Mouse (Mus musculus): ENCODE data around the gene Immp2l.
"Not testable (repeated sequence)": the region's sequence is repeated elsewhere in the genome, so short reads cannot be mapped to it uniquely, and the experiment has no call there.

Immp2l gene

GRCm38 (mm10) chr12:41793681-41794080 lies 769.8 kb downstream of the Immp2l start:
- in situ Hi-C loops (cut with MboI, MseI), result not testable (repeated sequence)

DNA sequence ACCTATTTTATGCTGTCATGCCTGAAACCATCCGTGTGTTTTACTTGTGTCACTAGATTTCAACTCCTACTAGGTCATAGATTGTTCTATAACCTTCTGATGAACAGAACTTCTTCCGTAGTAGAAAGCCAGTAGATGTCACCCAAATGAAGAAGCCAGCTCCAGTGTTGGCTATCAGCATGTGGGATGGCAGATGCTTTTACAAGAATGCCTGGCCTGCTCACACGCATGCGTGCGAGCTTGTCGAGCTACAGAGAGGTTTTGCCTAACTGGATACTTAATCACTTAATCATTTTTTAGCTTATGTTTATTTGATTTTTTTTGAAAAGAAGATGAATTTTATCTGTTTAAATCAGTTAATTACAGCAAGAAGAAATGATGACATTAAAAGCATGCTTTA lies 805.6 kb downstream of the Immp2l start:
- in situ Hi-C loops (cut with MboI, MseI), result no loop called here

- in situ Hi-C loops (cut with MboI, MseI), result no loop called here
Measured at GRCm38 (mm10) chr12:41831731-41832130, 807.8 kb downstream of the Immp2l start.

GRCm38 (mm10) chr12:41834646-41835045 lies 810.8 kb downstream of the Immp2l start:
- in situ Hi-C loops (cut with MboI, MseI), result no loop called here

- in situ Hi-C loops (cut with MboI, MseI), result no loop called here
Measured at GRCm38 (mm10) chr12:41838334-41838847, 814.5 kb downstream of the Immp2l start.

DNA sequence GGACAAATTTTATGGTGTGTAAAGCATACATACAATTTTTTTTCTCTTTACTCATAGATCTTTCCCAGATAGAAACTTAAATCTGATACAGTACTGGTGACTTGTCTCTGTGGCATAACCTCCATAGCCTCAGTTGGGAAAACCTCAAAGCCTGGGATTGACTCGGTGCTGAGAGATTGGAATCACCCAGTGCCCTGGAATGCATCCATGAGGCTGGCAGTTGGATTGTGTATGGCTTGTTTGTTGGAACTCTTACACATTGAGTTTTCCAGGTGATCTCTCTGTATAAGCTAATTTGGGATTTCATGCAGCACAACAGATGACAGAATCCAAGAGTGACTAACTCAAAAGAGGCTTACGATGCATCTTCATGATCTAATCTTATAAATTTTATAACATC lies 815.4 kb downstream of the Immp2l start:
- in situ Hi-C loops (cut with MboI, MseI), result no loop called here

GRCm38 (mm10) chr12:41842694-41843329 lies 818.9 kb downstream of the Immp2l start:
- in situ Hi-C loops (cut with MboI, MseI), result no loop called here

- in situ Hi-C loops (cut with MboI, MseI), result no loop called here
Measured at GRCm38 (mm10) chr12:41851896-41852470, 828.1 kb downstream of the Immp2l start.

DNA sequence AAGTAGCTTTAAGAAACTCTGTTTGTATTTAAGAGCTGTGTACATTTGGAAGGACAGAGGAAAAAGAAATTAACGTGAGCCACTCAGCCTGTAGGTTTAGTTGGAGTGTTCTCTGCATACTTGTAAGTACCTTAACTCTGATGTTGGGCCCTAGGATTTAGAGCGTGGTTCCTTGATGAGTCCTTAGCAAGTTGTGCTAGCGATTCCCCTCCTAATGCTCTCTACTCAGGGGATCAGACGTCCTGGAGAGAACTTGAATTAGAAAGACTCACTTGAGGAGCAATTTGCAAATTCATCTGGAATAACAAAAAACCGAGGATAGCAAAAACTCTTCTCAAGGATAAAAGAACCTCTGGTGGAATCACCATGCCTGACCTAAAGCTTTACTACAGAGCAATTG lies 835.8 kb downstream of the Immp2l start:
- in situ Hi-C loops (cut with MboI, MseI), result not testable (repeated sequence)

- in situ Hi-C loops (cut with MboI, MseI), result no loop called here
Measured at GRCm38 (mm10) chr12:41868317-41868716, 844.4 kb downstream of the Immp2l start.

DNA sequence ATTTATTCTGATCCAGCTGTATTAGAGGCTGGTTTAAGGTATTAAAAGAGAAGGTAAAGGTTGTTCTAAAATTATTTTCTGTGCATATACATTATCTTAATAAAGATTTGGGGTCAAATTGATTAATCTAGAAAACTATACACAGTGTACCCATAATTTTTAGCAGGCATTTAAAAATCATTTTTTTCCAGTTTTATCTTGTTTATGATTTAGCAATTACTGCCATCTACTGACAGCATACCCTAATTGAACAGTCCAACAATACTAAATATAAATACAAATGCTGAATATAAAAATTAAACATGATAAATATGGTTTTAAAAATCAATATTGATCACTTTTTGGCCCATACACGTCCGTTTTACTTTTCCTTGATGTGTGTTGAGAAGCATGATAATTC lies 850.1 kb downstream of the Immp2l start:
- in situ Hi-C loops (cut with MboI, MseI), result no loop called here

- in situ Hi-C loops (cut with MboI, MseI), result no loop called here
Measured at GRCm38 (mm10) chr12:41877292-41877959, 853.5 kb downstream of the Immp2l start.

DNA sequence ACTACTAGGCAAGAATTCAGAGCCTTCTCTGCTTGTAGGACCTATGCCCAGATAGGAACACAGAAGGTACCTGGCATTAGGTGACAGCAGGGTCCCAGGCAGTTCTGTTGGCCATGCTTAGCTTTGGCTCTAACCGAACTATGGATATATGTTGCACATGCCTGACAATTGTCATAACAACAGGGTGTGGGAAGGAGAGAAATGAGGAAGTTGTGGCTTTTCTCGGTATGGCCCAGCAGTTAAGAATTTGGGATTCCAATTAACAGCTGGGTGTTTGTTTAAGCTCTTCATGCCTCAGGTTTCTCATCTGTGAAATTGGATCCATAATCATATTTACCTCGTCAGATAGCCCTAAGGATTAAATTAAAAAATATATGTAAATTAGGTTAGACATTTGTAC lies 854.6 kb downstream of the Immp2l start:
- in situ Hi-C loops (cut with MboI, MseI), result no loop called here

GRCm38 (mm10) chr12:41878972-41879371 lies 855.1 kb downstream of the Immp2l start:
- in situ Hi-C loops (cut with MboI, MseI), result no loop called here

GRCm38 (mm10) chr12:41879412-41879811 lies 855.5 kb downstream of the Immp2l start:
- in situ Hi-C loops (cut with MboI, MseI), result no loop called here

DNA sequence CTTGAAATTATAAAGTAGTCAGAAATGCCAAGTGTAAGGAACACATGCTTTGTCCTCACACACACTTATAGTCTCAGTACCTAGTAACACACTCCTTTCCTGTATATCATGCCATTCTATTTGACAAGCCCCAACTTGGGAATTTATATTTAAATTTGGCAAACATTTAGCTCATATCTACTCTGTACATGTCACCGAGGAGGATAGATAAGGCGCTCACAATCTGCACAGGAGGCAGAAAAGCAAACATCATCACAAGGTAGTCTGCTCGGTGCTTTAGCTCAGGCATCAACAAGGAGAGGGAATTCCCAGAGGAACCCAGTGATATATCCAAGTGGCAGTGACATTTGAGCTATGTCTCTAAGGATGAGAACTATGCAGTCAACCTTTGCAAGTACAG lies 856.9 kb downstream of the Immp2l start:
- in situ Hi-C loops (cut with MboI, MseI), result no loop called here

- in situ Hi-C loops (cut with MboI, MseI), result no loop called here
Measured at GRCm38 (mm10) chr12:41908011-41908410, 884.1 kb downstream of the Immp2l start.

DNA sequence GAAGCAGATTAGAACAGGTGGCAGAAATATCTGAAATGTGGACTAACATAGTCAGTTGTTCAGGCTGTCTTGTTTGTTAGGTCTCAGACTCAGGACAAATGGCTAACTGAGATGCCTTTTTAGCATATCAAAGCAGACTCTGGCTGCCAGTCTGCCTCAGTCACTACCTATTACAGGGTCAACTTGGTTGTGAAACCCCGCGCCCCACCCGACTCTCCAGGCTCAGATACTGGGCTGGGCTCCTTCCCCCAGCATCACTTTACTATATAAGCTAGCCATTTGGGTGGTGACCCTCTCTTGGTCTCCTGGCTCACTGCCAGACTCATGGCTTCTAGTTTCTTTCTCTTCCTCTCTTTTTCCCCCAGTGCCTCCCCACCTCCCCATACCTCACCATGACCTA lies 887.7 kb downstream of the Immp2l start:
- in situ Hi-C loops (cut with MboI, MseI), result no loop called here

DNA sequence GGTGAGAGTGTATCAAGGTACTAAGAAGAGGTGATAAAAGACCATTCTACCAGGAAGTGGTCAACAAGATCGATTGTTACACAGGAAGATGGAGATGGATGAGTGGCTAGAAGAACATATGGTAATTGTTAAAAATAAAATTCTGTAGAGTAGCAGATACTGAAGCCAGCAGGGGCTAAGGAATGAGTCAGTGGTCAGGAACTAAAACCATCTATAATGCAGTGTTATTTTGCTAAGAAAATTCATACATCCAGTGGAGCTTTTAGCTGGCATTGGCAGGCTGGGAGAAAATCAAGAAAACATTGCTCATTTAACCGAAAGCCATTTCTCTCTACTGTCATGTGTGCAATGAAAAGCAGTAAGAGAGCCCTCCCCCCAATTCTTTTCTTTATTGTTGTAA lies 913.9 kb downstream of the Immp2l start:
- in situ Hi-C loops (cut with MboI, MseI), result loop anchor here (25.0 kb wide), 2 partner anchors 1700 to 1900 kb away; partner anchors contain the start of genes Arl4a (in 1 of the 2) and Ifrd1 (in 1 of the 2)

GRCm38 (mm10) chr12:41941853-41942252 lies 918.0 kb downstream of the Immp2l start:
- in situ Hi-C loops (cut with MboI, MseI), result loop anchor here (25.0 kb wide), 2 partner anchors 1705 to 1905 kb away; partner anchors contain the start of genes Arl4a (in 1 of the 2) and Ifrd1 (in 1 of the 2)

DNA sequence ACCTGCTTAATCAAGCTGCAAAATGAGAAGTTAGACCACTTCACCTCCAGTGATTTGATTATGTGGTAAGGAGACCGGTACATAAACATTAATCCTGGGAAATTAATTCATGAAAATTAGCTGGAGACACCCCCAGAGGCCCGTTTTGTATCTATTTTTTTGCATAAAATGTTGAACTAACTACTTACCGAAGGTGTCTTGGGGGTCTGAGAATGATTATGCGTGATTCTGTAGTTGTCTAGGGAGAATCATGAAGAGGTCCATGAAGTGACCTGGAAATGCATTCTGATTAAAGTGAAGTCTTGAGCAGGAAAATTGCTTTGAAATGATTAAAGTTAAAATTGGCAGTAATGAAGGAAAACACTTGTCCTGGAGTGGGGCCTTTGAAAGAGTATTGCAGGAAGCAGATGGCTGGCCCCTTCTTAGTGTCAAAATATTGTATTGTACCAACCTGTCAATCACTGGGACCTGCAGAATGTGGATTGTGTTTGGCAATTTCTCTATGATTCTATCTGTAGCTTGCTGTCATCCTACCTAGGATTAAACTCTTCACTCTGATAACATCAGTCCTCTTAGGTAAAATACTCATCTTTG lies 920.3 kb downstream of the Immp2l start:
- in situ Hi-C loops (cut with MboI, MseI), result loop anchor here (25.0 kb wide), 2 partner anchors 1707 to 1907 kb away; partner anchors contain the start of genes Arl4a (in 1 of the 2) and Ifrd1 (in 1 of the 2)

DNA sequence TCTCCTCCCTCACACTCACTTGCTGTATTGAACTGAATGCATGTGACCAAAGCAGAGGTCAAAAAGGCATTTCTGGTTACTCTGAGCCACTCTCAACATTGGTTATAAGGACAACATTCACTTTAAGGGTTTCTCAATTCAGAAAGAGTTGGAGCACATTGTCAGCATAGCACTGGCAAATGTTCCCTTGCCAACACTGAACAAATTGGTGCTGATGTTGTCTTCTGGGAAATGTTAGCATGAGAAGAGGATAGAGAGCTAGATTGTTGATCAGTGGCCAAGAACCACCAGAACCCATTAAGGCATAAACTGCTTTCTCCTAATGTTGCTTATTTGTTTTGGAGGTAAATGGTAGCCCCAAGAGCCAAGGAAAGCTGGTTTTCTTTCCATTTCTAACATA lies 922.6 kb downstream of the Immp2l start:
- in situ Hi-C loops (cut with MboI, MseI), result loop anchor here (25.0 kb wide), 2 partner anchors 1709 to 1909 kb away; partner anchors contain the start of genes Arl4a (in 1 of the 2) and Ifrd1 (in 1 of the 2)

Data from T-helper 17 cell (primary cell).